Comparison of ENCODE assay signal across 15 mouse cellular contexts in genomic region chr1:51938357-51938756, GRCm38 (mm10). TPM values are rescaled to one million over a fixed set of nuclear protein-coding genes. Genes with fewer than 3 reads are reported as not detected.
"Had no signal": no experiment of that assay in that cellular context is flagged by ENCODE, and none has a peak within 500 bp of the region (broad histone marks: within the 10 kb centered on the region; RNA-seq: fewer than 3 reads in every experiment).

No protein-coding gene starts in this region.

- DNase-seq: gastrocnemius, postnatal 14 days; gastrocnemius, postnatal 36 days; heart, adult 2 months; heart, postnatal 4 days; kidney, adult 18-20 months; kidney, adult 8-10 months; kidney, postnatal 10 days; kidney, postnatal 25 days; kidney, postnatal 4 days; left cerebral cortex, postnatal 4 days had no signal

- ATAC-seq: hindbrain, embryonic 16.5 days; inflammation-experienced regulatory T-cells, adult 6 months; intestine, embryonic 15.5 days; intestine, postnatal 0 days had no signal

RNA-seq across cellular contexts. Expression of gene Stat4, which starts 48.6 kb away (rescaled TPM):
- total RNA-seq: gastrocnemius, adult 8-10 months; gastrocnemius, postnatal 14 days had no signal
